Comparison of ENCODE assay signal across 8 mouse cellular contexts in the genomic region with DNA sequence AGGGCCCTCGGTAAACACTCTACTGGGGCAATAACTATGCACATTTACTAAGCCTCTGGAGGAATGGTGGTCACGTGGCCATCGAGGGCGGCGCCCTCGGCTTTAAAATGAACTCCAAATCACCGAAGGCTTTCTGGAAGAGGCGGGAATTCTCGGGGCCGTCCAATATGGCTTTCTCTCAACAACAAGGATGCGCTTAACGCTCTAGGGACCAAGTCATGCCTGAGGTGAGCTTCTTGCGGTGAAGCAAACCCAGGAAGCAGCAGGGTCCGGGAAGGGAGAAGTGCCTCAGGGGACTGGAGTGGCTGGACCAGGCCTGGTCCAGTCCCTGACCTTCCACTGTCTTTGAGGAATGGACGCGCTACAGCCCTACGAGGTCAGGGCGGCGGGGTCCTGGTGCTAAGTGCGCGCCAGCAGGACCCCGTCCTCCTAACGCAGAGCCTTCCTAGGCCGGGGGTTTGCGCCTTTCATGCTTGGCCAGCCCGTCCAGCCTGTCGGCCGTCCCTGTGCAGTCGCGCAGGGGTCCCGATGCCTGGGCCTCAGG. TPM values are rescaled to one million over a fixed set of nuclear protein-coding genes. Genes with fewer than 3 reads are reported as not detected.
DNase-seq lines count a peak whose midpoint lies in the region; ATAC-seq and TF ChIP-seq lines count a peak whose summit lies in the region.

Gene Nsd1, plus strand, starts transcription at position 134 of the 544 bp plus-strand sequence.

- no peaks in the 10 kb centered on the region for H3K27me3 ChIP-seq in hindbrain, embryonic 13.5 days
- no peaks in the 10 kb centered on the region for H3K27me3 ChIP-seq in limb, embryonic 13.5 days
- H3K27me3 ChIP-seq in neural tube, embryonic 12.5 days (replicated peaks), result no peaks in the 10 kb centered on the region

- peak; percentile 8; the same call in 1 of the 2 replicates for ATAC-seq in hindbrain, embryonic 13.5 days (ENCODE audit: low FRiP score)
- no peak for ATAC-seq in limb, embryonic 13.5 days (ENCODE audit: low FRiP score, low read depth)
- no peak for ATAC-seq in neural tube, embryonic 12.5 days (ENCODE audit: low FRiP score, low read depth)

- H3K4me2 ChIP-seq in hindbrain, embryonic 13.5 days, result peak within 1 kb of the TSS; percentile 83
- H3K4me2 ChIP-seq in limb, embryonic 13.5 days (replicated peaks), result peak within 1 kb of the TSS; percentile 68
- peak within 1 kb of the TSS; percentile 85 for H3K4me2 ChIP-seq in neural tube, embryonic 12.5 days (replicated peaks)

- H3K4me3 ChIP-seq in layer of hippocampus, adult 2 months, result peak within 1 kb of the TSS; percentile 51
- H3K4me3 ChIP-seq in gastrocnemius, adult 2 months, result peak within 1 kb of the TSS; percentile 94
- peak within 1 kb of the TSS; percentile 82 for H3K4me3 ChIP-seq in hindbrain, embryonic 13.5 days
- H3K4me3 ChIP-seq in limb, embryonic 13.5 days, result peak within 1 kb of the TSS; percentile 81
- peak within 1 kb of the TSS; percentile 84 for H3K4me3 ChIP-seq in neural tube, embryonic 12.5 days

- peak within 1 kb of the TSS; percentile 97 for H3K9ac ChIP-seq in hindbrain, embryonic 13.5 days
- peak within 1 kb of the TSS; percentile 93 for H3K9ac ChIP-seq in limb, embryonic 13.5 days
- H3K9ac ChIP-seq in neural tube, embryonic 12.5 days, result peak within 1 kb of the TSS; percentile 95

- H3K27ac ChIP-seq in layer of hippocampus, adult 2 months, result peak within 1 kb of the TSS; percentile 99
- H3K27ac ChIP-seq in gastrocnemius, adult 2 months, result peak within 1 kb of the TSS; percentile 92
- H3K27ac ChIP-seq in hindbrain, embryonic 13.5 days, result peak within 1 kb of the TSS; percentile 98
- H3K27ac ChIP-seq in limb, embryonic 13.5 days, result peak within 1 kb of the TSS; percentile 99
- H3K27ac ChIP-seq in neural tube, embryonic 12.5 days, result peak within 1 kb of the TSS; percentile 98

- peaks cover 40% of the 10 kb centered on the region for H3K4me1 ChIP-seq in hindbrain, embryonic 13.5 days (replicated peaks)
- H3K4me1 ChIP-seq in limb, embryonic 13.5 days, result peaks cover 32% of the 10 kb centered on the region
- peaks cover 35% of the 10 kb centered on the region for H3K4me1 ChIP-seq in neural tube, embryonic 12.5 days

- no peaks in the 10 kb centered on the region for H3K9me3 ChIP-seq in hindbrain, embryonic 13.5 days
- H3K9me3 ChIP-seq in limb, embryonic 13.5 days, result no peaks in the 10 kb centered on the region
- no peaks in the 10 kb centered on the region for H3K9me3 ChIP-seq in neural tube, embryonic 12.5 days

- no peak for TF ChIP-seq CTCF in layer of hippocampus, adult 2 months (conservative IDR thresholded peaks at IDR 0.05)
- TF ChIP-seq CTCF in gastrocnemius, adult 2 months (IDR thresholded peaks at IDR 0.05), result no peak

- intact Hi-C loops in gastrocnemius, adult 2 months (cut with DNase I), result loop anchor here (2.0 kb wide), 1 partner anchor 19 kb away; no protein-coding TSS in a partner anchor

- no peaks in the 10 kb centered on the region; the same call in 1 of the 2 replicates for H3K36me3 ChIP-seq in hindbrain, embryonic 13.5 days
- H3K36me3 ChIP-seq in limb, embryonic 13.5 days, result peaks cover 14% of the 10 kb centered on the region
- peaks cover 12% of the 10 kb centered on the region for H3K36me3 ChIP-seq in neural tube, embryonic 12.5 days

- WGBS in hindbrain, embryonic 13.5 days, result 15% methylated on average over 31 of the region's 31 CpGs
- WGBS in limb, embryonic 13.5 days, result 20% methylated on average over 31 of the region's 31 CpGs
- 18% methylated on average over 31 of the region's 31 CpGs for WGBS in neural tube, embryonic 12.5 days

- DNase-seq in layer of hippocampus, adult 2 months (ENCODE audit: low spot score in 2 of 2), result no peak
- DNase-seq in layer of hippocampus, adult 11-12 months (ENCODE audit: low spot score), result no peak
- no peak for DNase-seq in adrenal gland, postnatal 14 days
- DNase-seq in gastrocnemius, adult 2 months, result no peak
- DNase-seq in ovary, postnatal 14 days (ENCODE audit: low spot score), result no peak

RNA-seq across cellular contexts. Expression of gene Nsd1, which starts in this region (rescaled TPM):
- total RNA-seq in layer of hippocampus, adult 2 months (2021), result 100 to 1,000 TPM; 125 to 131 TPM
- total RNA-seq in adrenal gland, postnatal 14 days (2021), result 120 and 132 TPM in 2 replicates
- 10 to 100 TPM; 49.5 to 56.7 TPM for total RNA-seq in gastrocnemius, adult 2 months (2021)
- polyA plus RNA-seq in hindbrain, embryonic 13.5 days (2015; fragmentation: Nextera tagmentation; extraction: Ambion mirVana), result 70.7 and 73.5 TPM in 2 replicates
- 80.4 and 82.4 TPM in 2 replicates for polyA plus RNA-seq in limb, embryonic 13.5 days (2015; fragmentation: Nextera tagmentation; extraction: Ambion mirVana)
- 68.6 and 81.6 TPM in 2 replicates for polyA plus RNA-seq in neural tube, embryonic 12.5 days (2016; fragmentation: Nextera tagmentation; extraction: Ambion mirVana)
